Mouse (Mus musculus): ENCODE measurements around the gene Pxk. TPM values are rescaled to one million over a fixed set of nuclear protein-coding genes. Genes with fewer than 3 reads are reported as not detected.

Gene Pxk
- polyA plus RNA-seq, 1 experiment: 25.1 TPM

DNA sequence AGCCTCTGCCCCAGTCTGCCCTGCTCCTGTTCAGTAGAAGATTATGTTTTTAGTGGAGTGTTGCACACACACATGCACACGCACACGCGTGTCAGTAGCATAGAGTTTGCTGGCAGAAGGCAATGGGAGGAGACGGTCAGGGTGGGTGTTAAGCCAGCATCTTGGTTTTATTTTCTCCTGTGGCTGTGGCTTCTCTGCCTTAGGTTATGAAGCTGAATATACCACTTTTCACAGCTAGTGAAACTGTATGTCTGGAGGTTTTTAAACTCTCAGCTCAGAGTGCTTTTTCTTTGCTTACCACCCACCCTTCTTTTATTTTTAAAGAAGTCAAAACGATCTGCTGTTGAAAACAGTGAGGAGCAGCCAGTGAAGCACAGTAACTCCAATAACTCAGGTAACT is 53.7 kb downstream of the Pxk start:
- no peaks in the 10 kb centered on the region for H3K27me3 ChIP-seq (ENCODE audit: control insufficient read depth, insufficient read depth, low read length)
- 98% methylated on average over 5 of the region's 5 CpGs for WGBS
- no peaks in the 10 kb centered on the region for H3K4me1 ChIP-seq (replicated peaks; ENCODE audit: control insufficient read depth, insufficient read depth, low read length)
- no peak for DNase-seq
- TF ChIP-seq CTCF (IDR thresholded peaks at IDR 0.05; ENCODE audit: borderline replicate concordance, control insufficient read depth, extremely low read depth, insufficient read depth, low read length, poor library complexity): no peak
- no peak for TF ChIP-seq POLR2A (IDR thresholded peaks at IDR 0.05; ENCODE audit: control insufficient read depth, extremely low read depth, insufficient read depth, low read length, poor library complexity)
- H3K27ac ChIP-seq (ENCODE audit: control insufficient read depth, insufficient read depth, low read length): no peak overlapping the region
- H3K4me3 ChIP-seq (ENCODE audit: control insufficient read depth, insufficient read depth, low read length): no peak overlapping the region
- peaks cover 11% of the 10 kb centered on the region for H3K36me3 ChIP-seq (ENCODE audit: control insufficient read depth, insufficient read depth, low read length)

DNA sequence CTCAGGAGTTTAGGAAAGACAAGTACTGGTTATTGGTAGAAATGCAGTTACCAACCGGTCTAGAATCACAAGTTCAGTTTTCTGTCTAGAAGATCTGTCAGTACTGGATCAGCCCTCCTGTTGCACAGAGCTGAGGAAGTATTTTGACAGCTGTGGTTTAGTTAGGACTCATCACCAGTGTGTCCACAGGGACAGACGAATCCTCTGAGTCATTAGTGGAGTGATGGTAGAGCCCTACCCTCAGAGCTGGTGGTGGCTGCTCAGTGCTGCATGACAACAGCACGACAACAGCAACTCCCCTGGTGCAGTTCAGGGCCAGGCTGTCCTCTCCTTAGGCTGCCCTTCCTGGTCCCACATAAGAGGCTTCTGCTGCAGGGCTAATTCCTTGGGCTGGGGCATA is 56.1 kb downstream of the Pxk start:
- H3K4me1 ChIP-seq (replicated peaks; ENCODE audit: control insufficient read depth, insufficient read depth, low read length): no peaks in the 10 kb centered on the region
- H3K36me3 ChIP-seq (ENCODE audit: control insufficient read depth, insufficient read depth, low read length): peaks cover 6% of the 10 kb centered on the region
- 90% methylated on average over 3 of the region's 3 CpGs for WGBS
- DNase-seq: no peak
- H3K27me3 ChIP-seq (ENCODE audit: control insufficient read depth, insufficient read depth, low read length): no peaks in the 10 kb centered on the region
- TF ChIP-seq CTCF (IDR thresholded peaks at IDR 0.05; ENCODE audit: borderline replicate concordance, control insufficient read depth, extremely low read depth, insufficient read depth, low read length, poor library complexity) (no peak), POLR2A (IDR thresholded peaks at IDR 0.05; ENCODE audit: control insufficient read depth, extremely low read depth, insufficient read depth, low read length, poor library complexity) (no peak)
- no peak overlapping the region for H3K4me3 ChIP-seq (ENCODE audit: control insufficient read depth, insufficient read depth, low read length)
- H3K27ac ChIP-seq (ENCODE audit: control insufficient read depth, insufficient read depth, low read length): no peak overlapping the region

DNA sequence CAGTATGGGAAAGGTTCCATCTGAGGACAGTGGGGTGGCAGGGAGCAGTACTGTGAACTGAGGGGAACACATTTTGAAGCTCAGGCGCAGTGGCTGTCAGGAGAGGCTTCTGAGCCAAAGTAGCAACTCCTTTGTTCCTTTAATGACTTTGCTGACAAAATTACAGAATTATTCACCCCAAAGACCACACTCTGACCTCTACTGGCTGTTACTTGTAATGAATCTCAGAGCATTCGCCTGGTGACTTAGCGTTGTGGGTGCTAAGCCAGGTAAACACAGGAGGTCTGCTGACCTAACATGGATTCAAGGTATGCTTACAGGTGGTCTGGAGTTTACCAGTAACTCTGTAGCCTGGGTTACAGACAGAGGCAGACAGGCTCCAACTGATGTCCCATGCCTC is 58.9 kb downstream of the Pxk start:
- Histone ChIP-seq H3K36me3 (ENCODE audit: control insufficient read depth, insufficient read depth, low read length) (no peaks in the 10 kb centered on the region; the same call in 1 of the 2 replicates), H3K27ac (ENCODE audit: control insufficient read depth, insufficient read depth, low read length) (no peak overlapping the region)
- peak; percentile 16 for DNase-seq

DNA sequence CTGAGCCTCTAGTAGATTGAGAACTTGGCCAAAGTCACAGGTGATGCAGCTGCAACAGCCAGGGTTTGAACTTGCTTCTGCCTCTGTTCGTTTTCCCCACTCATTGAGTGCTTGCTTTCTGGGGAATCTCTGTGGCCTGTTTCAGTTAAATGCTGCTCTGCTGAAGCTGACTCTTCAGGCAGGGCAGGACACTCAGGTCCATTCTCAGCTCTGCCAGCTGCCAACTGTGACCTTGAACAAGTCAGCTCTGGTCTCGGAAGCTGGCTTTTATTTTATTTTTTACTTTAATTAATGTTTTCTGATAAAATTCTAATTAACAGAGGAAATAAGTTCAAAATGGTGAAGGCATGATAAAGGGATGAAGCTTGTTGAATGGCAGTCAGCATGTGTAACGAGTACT is 60.7 kb downstream of the Pxk start:
- TF ChIP-seq POLR2A (IDR thresholded peaks at IDR 0.05; ENCODE audit: control insufficient read depth, extremely low read depth, insufficient read depth, low read length, poor library complexity) (no peak), CTCF (IDR thresholded peaks at IDR 0.05; ENCODE audit: borderline replicate concordance, control insufficient read depth, extremely low read depth, insufficient read depth, low read length, poor library complexity) (no peak)
- H3K27me3 ChIP-seq (ENCODE audit: control insufficient read depth, insufficient read depth, low read length): no peaks in the 10 kb centered on the region
- DNase-seq: no peak
- 0 out of 2 replicates have a peak, but pooled peaks cover 3% of the 10 kb centered on the region for H3K36me3 ChIP-seq (ENCODE audit: control insufficient read depth, insufficient read depth, low read length)
- over 99% methylated on average over 3 of the region's 3 CpGs for WGBS
- H3K4me3 ChIP-seq (ENCODE audit: control insufficient read depth, insufficient read depth, low read length): no peak overlapping the region
- no peak overlapping the region for H3K27ac ChIP-seq (ENCODE audit: control insufficient read depth, insufficient read depth, low read length)
- no peaks in the 10 kb centered on the region for H3K4me1 ChIP-seq (replicated peaks; ENCODE audit: control insufficient read depth, insufficient read depth, low read length)

More for the DNA sequence above, 58.9 kb downstream of the Pxk start:
- H3K4me1 ChIP-seq (replicated peaks; ENCODE audit: control insufficient read depth, insufficient read depth, low read length): no peaks in the 10 kb centered on the region
- 70% methylated on average over 3 of the region's 3 CpGs for WGBS
- TF ChIP-seq POLR2A (IDR thresholded peaks at IDR 0.05; ENCODE audit: control insufficient read depth, extremely low read depth, insufficient read depth, low read length, poor library complexity) (no peak), CTCF (IDR thresholded peaks at IDR 0.05; ENCODE audit: borderline replicate concordance, control insufficient read depth, extremely low read depth, insufficient read depth, low read length, poor library complexity) (no peak)
- no peak overlapping the region for H3K4me3 ChIP-seq (ENCODE audit: control insufficient read depth, insufficient read depth, low read length)
- H3K27me3 ChIP-seq (ENCODE audit: control insufficient read depth, insufficient read depth, low read length): no peaks in the 10 kb centered on the region

DNA sequence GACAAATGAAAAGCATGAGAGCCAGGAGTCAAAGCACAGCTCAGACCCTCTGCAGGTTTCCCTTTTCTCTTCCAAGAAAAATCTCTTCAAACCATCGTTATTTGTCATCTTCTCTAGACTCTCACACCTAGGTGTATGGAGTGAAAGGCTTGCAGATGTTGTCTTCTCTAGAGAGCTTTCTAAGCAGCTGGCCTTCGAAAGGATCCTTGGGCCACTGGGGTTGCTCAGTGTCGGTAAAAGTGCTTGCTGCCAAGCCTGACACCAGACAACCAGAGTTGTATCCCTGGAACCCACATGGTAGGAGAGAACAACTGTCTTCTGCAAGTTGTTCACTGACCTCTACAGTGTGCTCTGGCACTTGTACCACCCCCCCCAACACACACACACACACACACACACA is 61.1 kb downstream of the Pxk start:
- TF ChIP-seq CTCF (IDR thresholded peaks at IDR 0.05; ENCODE audit: borderline replicate concordance, control insufficient read depth, extremely low read depth, insufficient read depth, low read length, poor library complexity) (no peak), POLR2A (IDR thresholded peaks at IDR 0.05; ENCODE audit: control insufficient read depth, extremely low read depth, insufficient read depth, low read length, poor library complexity) (no peak)
- no peak overlapping the region for H3K4me3 ChIP-seq (ENCODE audit: control insufficient read depth, insufficient read depth, low read length)
- WGBS: 97% methylated on average over 3 of the region's 3 CpGs
- H3K4me1 ChIP-seq (replicated peaks; ENCODE audit: control insufficient read depth, insufficient read depth, low read length): no peaks in the 10 kb centered on the region
- H3K36me3 ChIP-seq (ENCODE audit: control insufficient read depth, insufficient read depth, low read length): peaks cover 3% of the 10 kb centered on the region; the same call in 1 of the 2 replicates
- no peaks in the 10 kb centered on the region for H3K27me3 ChIP-seq (ENCODE audit: control insufficient read depth, insufficient read depth, low read length)
- DNase-seq: no peak
- H3K27ac ChIP-seq (ENCODE audit: control insufficient read depth, insufficient read depth, low read length): no peak overlapping the region

DNA sequence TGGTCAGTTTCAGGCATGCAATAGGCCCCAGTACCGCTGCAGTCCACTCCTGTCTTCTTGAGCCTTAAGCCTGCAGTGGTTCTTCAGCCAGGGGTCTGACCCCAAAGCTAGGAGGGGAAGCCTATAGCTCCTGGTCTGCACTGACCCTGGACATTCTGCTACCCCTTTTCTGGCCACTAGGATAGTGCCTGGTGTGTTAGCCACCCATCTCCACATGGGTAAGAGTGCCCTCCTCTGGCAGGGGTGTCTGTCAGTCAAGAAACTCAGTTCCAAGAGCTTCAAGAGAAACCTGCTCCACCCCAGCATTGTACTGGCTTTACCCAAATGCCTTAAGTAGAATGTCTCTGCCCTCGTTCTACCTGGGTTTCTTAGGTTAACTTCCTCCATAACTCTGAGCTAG is 63.8 kb downstream of the Pxk start:
- no peak overlapping the region for H3K27ac ChIP-seq (ENCODE audit: control insufficient read depth, insufficient read depth, low read length)
- no peaks in the 10 kb centered on the region for H3K27me3 ChIP-seq (ENCODE audit: control insufficient read depth, insufficient read depth, low read length)
- peaks cover 21% of the 10 kb centered on the region for H3K36me3 ChIP-seq (ENCODE audit: control insufficient read depth, insufficient read depth, low read length)
- H3K4me1 ChIP-seq (replicated peaks; ENCODE audit: control insufficient read depth, insufficient read depth, low read length): no peaks in the 10 kb centered on the region
- WGBS: 95% methylated on average over 2 of the region's 2 CpGs
- TF ChIP-seq POLR2A (IDR thresholded peaks at IDR 0.05; ENCODE audit: control insufficient read depth, extremely low read depth, insufficient read depth, low read length, poor library complexity): no peak
- TF ChIP-seq CTCF (IDR thresholded peaks at IDR 0.05; ENCODE audit: borderline replicate concordance, control insufficient read depth, extremely low read depth, insufficient read depth, low read length, poor library complexity): no peak
- H3K4me3 ChIP-seq (ENCODE audit: control insufficient read depth, insufficient read depth, low read length): no peak overlapping the region
- peak; percentile 33 for DNase-seq

DNA sequence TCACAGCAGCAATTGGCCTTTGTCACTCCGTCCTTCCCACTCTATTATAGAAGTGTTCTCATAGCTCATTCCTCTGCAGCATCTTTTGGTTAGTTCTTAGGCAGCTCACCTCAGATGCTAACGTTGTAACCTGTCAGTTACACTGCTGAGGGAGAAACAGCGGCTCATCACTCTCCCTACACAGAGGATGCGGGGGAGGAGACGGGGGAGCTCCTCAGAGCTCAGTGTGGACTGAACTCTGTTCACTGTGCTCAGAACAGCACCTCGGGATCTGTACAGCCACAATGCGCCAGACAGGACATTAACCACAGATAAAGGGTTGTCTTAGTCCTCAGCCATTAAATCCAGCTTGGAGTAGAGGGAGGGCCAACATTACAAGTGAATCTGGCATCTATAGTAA is 66.5 kb downstream of the Pxk start:
- no peaks in the 10 kb centered on the region for H3K4me1 ChIP-seq (replicated peaks; ENCODE audit: control insufficient read depth, insufficient read depth, low read length)
- DNase-seq: no peak
- H3K4me3 ChIP-seq (ENCODE audit: control insufficient read depth, insufficient read depth, low read length): no peak overlapping the region
- peaks cover 46% of the 10 kb centered on the region for H3K36me3 ChIP-seq (ENCODE audit: control insufficient read depth, insufficient read depth, low read length)
- no peak for TF ChIP-seq CTCF (IDR thresholded peaks at IDR 0.05; ENCODE audit: borderline replicate concordance, control insufficient read depth, extremely low read depth, insufficient read depth, low read length, poor library complexity)
- no peak for TF ChIP-seq POLR2A (IDR thresholded peaks at IDR 0.05; ENCODE audit: control insufficient read depth, extremely low read depth, insufficient read depth, low read length, poor library complexity)
- H3K27ac ChIP-seq (ENCODE audit: control insufficient read depth, insufficient read depth, low read length): no peak overlapping the region
- WGBS: 93% methylated on average over 7 of the region's 7 CpGs
- no peaks in the 10 kb centered on the region for H3K27me3 ChIP-seq (ENCODE audit: control insufficient read depth, insufficient read depth, low read length)
